Mouse (Mus musculus): ENCODE results near the gene Spata31d1b. TPM values are rescaled to one million over a fixed set of nuclear protein-coding genes. Genes with fewer than 3 reads are reported as not detected.

The Spata31d1b gene
- total and polyA plus RNA-seq, 2 experiments from 2014 or later, result 0.33 TPM; not detected in 1

GRCm38 (mm10) chr13:59679908-59680307 lies 32.2 kb upstream of the Spata31d1b start:
- WGBS, result 73% methylated on average over 4 of the region's 4 CpGs
- ATAC-seq, result no peak

GRCm38 (mm10) chr13:59682629-59683028 lies 29.5 kb upstream of the Spata31d1b start:
- ATAC-seq (no peak), DNase-seq (no peak)
- Histone ChIP-seq H3K9me3 (ENCODE audit: low read length) (no peaks in the 10 kb centered on the region), H3K36me3 (ENCODE audit: insufficient read depth) (no peaks in the 10 kb centered on the region), H3K4me1 (ENCODE audit: insufficient read depth) (no peaks in the 10 kb centered on the region), H3K4me3 (ENCODE audit: low read depth, low read length) (no peak overlapping the region), H3K27ac (ENCODE audit: low read depth, low read length) (no peak overlapping the region), H3K9ac (no peak overlapping the region), H3K27me3 (ENCODE audit: insufficient read depth, low read length) (no peaks in the 10 kb centered on the region), H3K4me2 (ENCODE audit: low read depth) (no peak overlapping the region)
- WGBS, result 39% methylated on average over 7 of the region's 7 CpGs
- TF ChIP-seq CTCF (IDR thresholded peaks at IDR 0.05; ENCODE audit: low read depth), result no peak

More at GRCm38 (mm10) chr13:59679908-59680307, 32.2 kb upstream of the Spata31d1b start:
- no peaks in the 10 kb centered on the region for H3K27me3 ChIP-seq (ENCODE audit: insufficient read depth, low read length)
- no peaks in the 10 kb centered on the region for H3K36me3 ChIP-seq (ENCODE audit: insufficient read depth)
- no peaks in the 10 kb centered on the region for H3K9me3 ChIP-seq (ENCODE audit: low read length)
- H3K9ac ChIP-seq, result no peak overlapping the region
- H3K27ac ChIP-seq (ENCODE audit: low read depth, low read length), result no peak overlapping the region
- H3K4me2 ChIP-seq (ENCODE audit: low read depth), result no peak overlapping the region
- H3K4me3 ChIP-seq (ENCODE audit: low read depth, low read length), result no peak overlapping the region
- no peaks in the 10 kb centered on the region for H3K4me1 ChIP-seq (ENCODE audit: insufficient read depth)
- no peak for TF ChIP-seq CTCF (IDR thresholded peaks at IDR 0.05; ENCODE audit: low read depth)
- no peak for DNase-seq

GRCm38 (mm10) chr13:59685236-59685635 lies 26.8 kb upstream of the Spata31d1b start:
- Histone ChIP-seq H3K27me3 (ENCODE audit: insufficient read depth, low read length) (no peaks in the 10 kb centered on the region), H3K9me3 (ENCODE audit: low read length) (no peaks in the 10 kb centered on the region), H3K4me3 (ENCODE audit: low read depth, low read length) (no peak overlapping the region), H3K9ac (no peak overlapping the region), H3K27ac (ENCODE audit: low read depth, low read length) (no peak overlapping the region), H3K4me2 (ENCODE audit: low read depth) (no peak overlapping the region), H3K36me3 (ENCODE audit: insufficient read depth) (no peaks in the 10 kb centered on the region), H3K4me1 (ENCODE audit: insufficient read depth) (no peaks in the 10 kb centered on the region)
- WGBS, result 80% methylated on average over 3 of the region's 3 CpGs
- no peak for TF ChIP-seq CTCF (IDR thresholded peaks at IDR 0.05; ENCODE audit: low read depth)
- no peak for ATAC-seq
- DNase-seq, result no peak

GRCm38 (mm10) chr13:59688338-59688770 lies 23.7 kb upstream of the Spata31d1b start:
- no peaks in the 10 kb centered on the region for H3K27me3 ChIP-seq (ENCODE audit: insufficient read depth, low read length)
- H3K9me3 ChIP-seq (ENCODE audit: low read length), result no peaks in the 10 kb centered on the region
- no peaks in the 10 kb centered on the region for H3K36me3 ChIP-seq (ENCODE audit: insufficient read depth)
- H3K4me3 ChIP-seq (ENCODE audit: low read depth, low read length), result no peak overlapping the region
- no peak overlapping the region for H3K27ac ChIP-seq (ENCODE audit: low read depth, low read length)
- no peak overlapping the region for H3K9ac ChIP-seq
- no peak for TF ChIP-seq CTCF (IDR thresholded peaks at IDR 0.05; ENCODE audit: low read depth)
- DNase-seq, result no peak
- no peaks in the 10 kb centered on the region for H3K4me1 ChIP-seq (ENCODE audit: insufficient read depth)
- no peak for ATAC-seq
- WGBS, result 75% methylated on average over 13 of the region's 13 CpGs
- no peak overlapping the region for H3K4me2 ChIP-seq (ENCODE audit: low read depth)

GRCm38 (mm10) chr13:59689313-59689712 lies 22.8 kb upstream of the Spata31d1b start:
- DNase-seq (no peak), ATAC-seq (no peak)
- WGBS, result 88% methylated on average over 9 of the region's 9 CpGs
- Histone ChIP-seq H3K4me3 (ENCODE audit: low read depth, low read length) (no peak overlapping the region), H3K27ac (ENCODE audit: low read depth, low read length) (no peak overlapping the region), H3K4me1 (ENCODE audit: insufficient read depth) (no peaks in the 10 kb centered on the region), H3K36me3 (ENCODE audit: insufficient read depth) (no peaks in the 10 kb centered on the region), H3K4me2 (ENCODE audit: low read depth) (no peak overlapping the region), H3K9me3 (ENCODE audit: low read length) (no peaks in the 10 kb centered on the region), H3K9ac (no peak overlapping the region), H3K27me3 (ENCODE audit: insufficient read depth, low read length) (no peaks in the 10 kb centered on the region)
- TF ChIP-seq CTCF (IDR thresholded peaks at IDR 0.05; ENCODE audit: low read depth), result no peak

GRCm38 (mm10) chr13:59689843-59690242 lies 22.2 kb upstream of the Spata31d1b start:
- no peaks in the 10 kb centered on the region for H3K9me3 ChIP-seq (ENCODE audit: low read length)
- no peaks in the 10 kb centered on the region for H3K36me3 ChIP-seq (ENCODE audit: insufficient read depth)
- H3K27ac ChIP-seq (ENCODE audit: low read depth, low read length), result no peak overlapping the region
- TF ChIP-seq CTCF (IDR thresholded peaks at IDR 0.05; ENCODE audit: low read depth), result no peak
- no peaks in the 10 kb centered on the region for H3K27me3 ChIP-seq (ENCODE audit: insufficient read depth, low read length)
- DNase-seq (no peak), ATAC-seq (no peak)
- no peak overlapping the region for H3K4me2 ChIP-seq (ENCODE audit: low read depth)
- WGBS, result 89% methylated on average over 3 of the region's 3 CpGs
- no peaks in the 10 kb centered on the region for H3K4me1 ChIP-seq (ENCODE audit: insufficient read depth)
- H3K9ac ChIP-seq, result no peak overlapping the region
- no peak overlapping the region for H3K4me3 ChIP-seq (ENCODE audit: low read depth, low read length)

GRCm38 (mm10) chr13:59690576-59690975 lies 21.5 kb upstream of the Spata31d1b start:
- WGBS, result 84% methylated on average over 7 of the region's 7 CpGs
- DNase-seq (no peak), ATAC-seq (no peak)
- no peak overlapping the region for H3K4me2 ChIP-seq (ENCODE audit: low read depth)
- no peak overlapping the region for H3K9ac ChIP-seq
- H3K4me1 ChIP-seq (ENCODE audit: insufficient read depth), result no peaks in the 10 kb centered on the region
- no peaks in the 10 kb centered on the region for H3K36me3 ChIP-seq (ENCODE audit: insufficient read depth)
- no peak for TF ChIP-seq CTCF (IDR thresholded peaks at IDR 0.05; ENCODE audit: low read depth)
- no peak overlapping the region for H3K27ac ChIP-seq (ENCODE audit: low read depth, low read length)
- no peaks in the 10 kb centered on the region for H3K27me3 ChIP-seq (ENCODE audit: insufficient read depth, low read length)
- H3K4me3 ChIP-seq (ENCODE audit: low read depth, low read length), result no peak overlapping the region
- H3K9me3 ChIP-seq (ENCODE audit: low read length), result no peaks in the 10 kb centered on the region

Data from forebrain, postnatal 0 days (tissue).